Mouse (Mus musculus) CH12.LX (cell line): ENCODE measurements at regions not wholly inside any gene's neighbourhood (a gene's known extent, or its start where the extent isn't known, plus 50 kb on each side); places are given as distances from the start of the nearest gene placed in this dataset.

Experiments
- DNase-seq: peaks from one replicate; pipeline ENCODE4 v3.0.0-alpha.2; 2013; ENCODE audit errors: extremely low read depth
- H3K27ac ChIP-seq: 2 replicates; pipeline ENCODE4 v1.5.1; 2012; ENCODE audit warnings: low read depth, mild to moderate bottlenecking, control low read depth, moderate library complexity; ENCODE audit not compliant: insufficient read depth
- H3K27me3 ChIP-seq: replicated peaks from 2 replicates; pipeline ENCODE3; 2012; ENCODE audit warnings: inconsistent platforms
- H3K36me3 ChIP-seq, 2 experiments: replicated peaks in 1 of 2; 2 replicates each; pipeline versions ENCODE3 to v1.6.1; 2012; ENCODE audit warnings: inconsistent platforms in 1 of 2, low read length in 1 of 2, mild to moderate bottlenecking in 1 of 2, mixed read lengths in 1 of 2, moderate library complexity in 1 of 2; ENCODE audit not compliant: control insufficient read depth in 1 of 2, insufficient read depth in 1 of 2
- H3K4me1 ChIP-seq, 2 experiments: 2 replicates each; pipeline ENCODE4 v1.6.1; 2012; ENCODE audit warnings: inconsistent platforms in 1 of 2, moderate library complexity in 1 of 2; ENCODE audit not compliant: insufficient read depth in 2 of 2, control insufficient read depth in 1 of 2
- H3K4me2 ChIP-seq: 2 replicates; pipeline ENCODE4 v1.6.1; 2012; ENCODE audit warnings: low read depth, mild to moderate bottlenecking, control low read depth; ENCODE audit not compliant: poor library complexity, insufficient read depth, severe bottlenecking
- H3K4me3 ChIP-seq, 3 experiments: fragments of 150-350 bp in 1 of 3; sonication (generic) in 1 of 3; replicated peaks in 1 of 3; 2 replicates each; pipeline versions ENCODE3 to v1.5.1; 2011 to 2012; ENCODE audit warnings: low read depth in 2 of 3, low read length in 2 of 3, mild to moderate bottlenecking in 2 of 3, moderate library complexity in 2 of 3, control low read depth in 1 of 3, improper control_type of control experiment in 1 of 3, inconsistent platforms in 1 of 3, mixed read lengths in 1 of 3; ENCODE audit not compliant: poor library complexity in 1 of 3
- H3K79me2 ChIP-seq: replicated peaks from 2 replicates; pipeline ENCODE4 v1.6.1; 2012; ENCODE audit warnings: mild to moderate bottlenecking, moderate library complexity; ENCODE audit not compliant: control insufficient read depth, poor library complexity, insufficient read depth, severe bottlenecking; ENCODE audit errors: extremely low read depth
- H3K9ac ChIP-seq: 2 replicates; pipeline ENCODE4 v1.6.1; 2012; ENCODE audit warnings: low read depth, mild to moderate bottlenecking, control low read depth, moderate library complexity; ENCODE audit not compliant: insufficient read depth
- H3K9me3 ChIP-seq: replicated peaks from 2 replicates; pipeline ENCODE3; 2012; ENCODE audit warnings: low read length, inconsistent platforms, mixed read lengths
- BHLHE40 ChIP-seq: IDR thresholded peaks from 2 replicates; pipeline ENCODE4 v1.6.1; 2011; ENCODE audit warnings: mild to moderate bottlenecking, low read depth, low read length, improper control_type of control experiment
- CHD2 ChIP-seq: IDR thresholded peaks from 2 replicates; pipeline ENCODE4 v1.6.1; 2011; ENCODE audit warnings: low read length, improper control_type of control experiment
- E2F4 ChIP-seq: IDR thresholded peaks from 2 replicates; pipeline ENCODE4 v1.6.1; 2011; ENCODE audit warnings: low read depth, low read length, improper control_type of control experiment; ENCODE audit not compliant: insufficient replicate concordance
- EP300 ChIP-seq: IDR thresholded peaks from 2 replicates; pipeline ENCODE4 v1.6.1; 2011; ENCODE audit warnings: low read length, improper control_type of control experiment
- ETS1 ChIP-seq: conservative IDR thresholded peaks from 2 replicates; pipeline ENCODE4 v1.6.1; 2012; ENCODE audit warnings: low read depth, mild to moderate bottlenecking, inconsistent platforms, low read length, improper control_type of control experiment, moderate library complexity
- GABPA ChIP-seq: IDR thresholded peaks from 2 replicates; pipeline ENCODE4 v1.6.1; 2012; ENCODE audit warnings: low read depth, low read length, improper control_type of control experiment, inconsistent platforms; ENCODE audit not compliant: insufficient replicate concordance
- HCFC1 ChIP-seq: IDR thresholded peaks from 2 replicates; pipeline ENCODE4 v1.6.1; 2012; ENCODE audit warnings: low read depth, mild to moderate bottlenecking, inconsistent platforms, low read length, improper control_type of control experiment
- IRF4 ChIP-seq: IDR thresholded peaks from 2 replicates; pipeline ENCODE4 v1.6.1; 2014; ENCODE audit warnings: low read depth, mild to moderate bottlenecking, inconsistent platforms, low read length, improper control_type of control experiment
- JUN ChIP-seq: IDR thresholded peaks from 2 replicates; pipeline ENCODE4 v1.6.1; 2011; ENCODE audit warnings: low read depth, mild to moderate bottlenecking, low read length, improper control_type of control experiment, moderate library complexity; ENCODE audit not compliant: insufficient read depth
- JUND ChIP-seq: conservative IDR thresholded peaks from 2 replicates; pipeline ENCODE4 v1.6.1; 2011; ENCODE audit warnings: low read depth, low read length, improper control_type of control experiment
- MAX ChIP-seq: IDR thresholded peaks from 2 replicates; pipeline ENCODE4 v1.6.1; 2011; ENCODE audit warnings: low read length, improper control_type of control experiment
- MAZ ChIP-seq: IDR thresholded peaks from 2 replicates; pipeline ENCODE4 v1.6.1; 2012; ENCODE audit warnings: low read depth, mild to moderate bottlenecking, inconsistent platforms, low read length, improper control_type of control experiment, moderate library complexity
- MEF2A ChIP-seq: IDR thresholded peaks from 2 replicates; pipeline ENCODE4 v1.6.1; 2014; ENCODE audit warnings: low read depth, mild to moderate bottlenecking, inconsistent platforms, low read length, improper control_type of control experiment, borderline replicate concordance
- MYC ChIP-seq: IDR thresholded peaks from 2 replicates; pipeline ENCODE4 v1.6.1; 2011; ENCODE audit warnings: low read depth, mild to moderate bottlenecking, improper control_type of control experiment, low read length
- NELFE ChIP-seq: IDR thresholded peaks from 2 replicates; pipeline ENCODE4 v1.6.1; 2011; ENCODE audit warnings: low read depth, low read length, improper control_type of control experiment
- SIN3A ChIP-seq: IDR thresholded peaks from 2 replicates; pipeline ENCODE4 v1.6.1; 2012; ENCODE audit warnings: low read length, improper control_type of control experiment, inconsistent platforms
- SMC3 ChIP-seq: IDR thresholded peaks from 2 replicates; pipeline ENCODE4 v1.6.1; 2011; ENCODE audit warnings: low read depth, low read length, improper control_type of control experiment
- TBP ChIP-seq: conservative IDR thresholded peaks from 2 replicates; pipeline ENCODE4 v1.6.1; 2011; ENCODE audit warnings: low read depth, low read length, improper control_type of control experiment
- TCF12 ChIP-seq: IDR thresholded peaks from 2 replicates; pipeline ENCODE4 v1.6.1; 2014; ENCODE audit warnings: low read depth, mild to moderate bottlenecking, inconsistent platforms, low read length, improper control_type of control experiment
- USF1 ChIP-seq: IDR thresholded peaks from 2 replicates; pipeline ENCODE4 v1.6.1; 2014; ENCODE audit warnings: low read depth, mild to moderate bottlenecking, inconsistent platforms, low read length, improper control_type of control experiment
- ZC3H11A ChIP-seq: IDR thresholded peaks from 2 replicates; pipeline ENCODE4 v1.6.1; 2012; ENCODE audit warnings: low read depth, mild to moderate bottlenecking, inconsistent platforms, low read length, improper control_type of control experiment
- dilution Hi-C: fragments of 300-500 bp; cut with MboI; formaldehyde crosslinking; loops from 2 replicates; pipeline ENCODE4 v1.14.3; 2020; ENCODE audit warnings: low sequenced_read_pairs; ENCODE audit not compliant: extremely low pct_unique_long_range_greater_than_20kb, extremely low pct_ligation_motif_present
- in situ Hi-C: fragments of 300-500 bp; cut with MboI; formaldehyde crosslinking; loops from 3 replicates; pipeline ENCODE4 v1.14.3; 2019; ENCODE audit warnings: low sequenced_read_pairs, low pct_ligation_motif_present, low pct_unique_long_range_greater_than_20kb, mixed read lengths

GRCm38 (mm10) chr6:35605100-35605499 lies 65.4 kb upstream of the Mtpn start:
- Histone ChIP-seq H3K36me3 (no peaks in the 10 kb centered on the region), H3K4me1 (peaks cover 0 to 4% of the 10 kb centered on the region in 2 experiments; a peak in 2 of 4 replicates), H3K4me3 (no peak overlapping the region), H3K27me3 (no peaks in the 10 kb centered on the region), H3K9ac (no peak overlapping the region), H3K4me2 (no peak overlapping the region), H3K27ac (no peak overlapping the region), H3K9me3 (peaks cover 5% of the 10 kb centered on the region), H3K79me2 (no peaks in the 10 kb centered on the region)
- TF ChIP-seq MEF2A (0 out of 2 replicates have a peak, but pooled peaks have one; percentile 34), BHLHE40 (0 out of 2 replicates have a peak, but pooled peaks have one; percentile 18), ETS1 (peak; percentile 84), USF1 (no peak)
- DNase-seq: peak; percentile 19
- in situ Hi-C loops: no loop called here
- dilution Hi-C loops: no loop called here

- in situ Hi-C loops: no loop called here
- no peak overlapping the region for H3K9ac ChIP-seq
- TF ChIP-seq TBP: no peak
- no peak for TF ChIP-seq MAX
- no peak for TF ChIP-seq ZC3H11A
- TF ChIP-seq JUN: no peak
- no peak for TF ChIP-seq MYC
- TF ChIP-seq SMC3: no peak
- TF ChIP-seq BHLHE40: no peak
- TF ChIP-seq HCFC1: no peak
- TF ChIP-seq E2F4: no peak
- TF ChIP-seq, all 38 proteins: peak for 0
- H3K4me3 ChIP-seq: no peak overlapping the region
- dilution Hi-C loops: no loop called here
- no peak for DNase-seq
- no peaks in the 10 kb centered on the region for H3K79me2 ChIP-seq
- H3K9me3 ChIP-seq: no peaks in the 10 kb centered on the region
- peaks cover 0 to 9% of the 10 kb centered on the region in 2 experiments; a peak in 2 of 4 replicates for H3K4me1 ChIP-seq
- H3K4me2 ChIP-seq: no peak overlapping the region
- H3K27me3 ChIP-seq: no peaks in the 10 kb centered on the region
- H3K27ac ChIP-seq: no peak overlapping the region
- no peaks in the 10 kb centered on the region for H3K36me3 ChIP-seq
Measured at GRCm38 (mm10) chr6:35601373-35601772, 61.7 kb upstream of the Mtpn start.

DNA sequence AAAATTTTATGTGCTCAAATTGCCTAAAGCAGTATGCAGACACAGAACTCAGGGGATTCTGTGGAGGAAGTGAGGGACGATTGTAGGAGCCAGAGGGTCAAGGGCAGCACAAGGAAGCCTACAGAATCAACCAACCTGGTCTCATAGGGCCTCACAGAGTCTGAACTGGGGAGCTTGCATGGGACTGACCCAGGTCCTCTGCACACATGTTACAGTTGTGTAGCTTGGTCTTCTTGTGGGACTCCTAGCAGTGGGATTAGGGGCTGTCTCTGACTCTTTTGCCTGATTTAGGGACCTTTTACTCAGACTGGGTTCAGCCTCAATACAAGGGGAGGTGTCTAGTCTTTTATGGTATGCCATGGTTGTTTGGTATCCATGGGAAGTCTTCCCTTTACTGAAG lies 60.2 kb upstream of the Mtpn start:
- no peak for DNase-seq
- Histone ChIP-seq H3K27me3 (no peaks in the 10 kb centered on the region), H3K4me1 (peaks cover 0 to 5% of the 10 kb centered on the region in 2 experiments; a peak in 2 of 4 replicates), H3K27ac (no peak overlapping the region), H3K9ac (no peak overlapping the region), H3K4me2 (no peak overlapping the region), H3K9me3 (no peaks in the 10 kb centered on the region), H3K4me3 (no peak overlapping the region), H3K79me2 (no peaks in the 10 kb centered on the region), H3K36me3 (no peaks in the 10 kb centered on the region)
- TF ChIP-seq TCF12 (no peak), SIN3A (no peak), MYC (no peak), HCFC1 (no peak), IRF4 (no peak), JUND (no peak), EP300 (no peak), CHD2 (no peak), E2F4 (no peak), MAZ (no peak), GABPA (no peak), NELFE (no peak), TBP (no peak)
- in situ Hi-C loops: no loop called here
- dilution Hi-C loops: no loop called here
